Mouse (Mus musculus): Measurements from ENCODE around the gene Ahnak2. TPM values are rescaled to one million over a fixed set of nuclear protein-coding genes. Genes with fewer than 3 reads are reported as not detected.
A peak's percentile ranks its signal among the peaks of the same experiment; 100 is the strongest.

Gene Ahnak2
- total and polyA plus RNA-seq, 3 experiments = 2.6 to 11.4 TPM; not detected in 1

GRCm38 (mm10) chr12:112766586-112766985 is 35.9 kb downstream of the Ahnak2 start:
- Histone ChIP-seq H3K79me2 (ENCODE audit: control insufficient read depth, insufficient read depth, low read length, poor library complexity) (no peaks in the 10 kb centered on the region), H3K9me3 (replicated peaks; ENCODE audit: insufficient read depth, low read length) (no peaks in the 10 kb centered on the region), H3K36me3 (ENCODE audit: control insufficient read depth in 1 of 2, insufficient read depth in 2 of 2, low read length in 2 of 2) (peaks cover 0 to 2% of the 10 kb centered on the region in 2 experiments; a peak in 2 of 4 replicates), H3K9ac (ENCODE audit: control insufficient read depth, low read depth, low read length, poor library complexity, severe bottlenecking) (no peak overlapping the region), H3K4me3 (ENCODE audit: control insufficient read depth in 1 of 2, insufficient read depth in 1 of 2, low read depth in 2 of 2, low read length in 2 of 2) (no peak overlapping the region), H3K27ac (ENCODE audit: control insufficient read depth, low read depth, low read length) (no peak overlapping the region), H3K4me1 (ENCODE audit: control insufficient read depth in 1 of 2, insufficient read depth in 2 of 2, low read length in 2 of 2) (peaks cover 0 to 8% of the 10 kb centered on the region in 2 experiments; a peak in 3 of 4 replicates), H3K27me3 (ENCODE audit: control insufficient read depth in 1 of 2, insufficient read depth in 2 of 2, low read length in 2 of 2) (no peaks in the 10 kb centered on the region)
- DNase-seq (ENCODE audit: low read depth, low spot score) = no peak
- TF ChIP-seq JUND (IDR thresholded peaks at IDR 0.05; ENCODE audit: low read depth, low read length) = no peak
- 0 out of 2 replicates have a peak, but pooled peaks have one; percentile 27 for TF ChIP-seq ZKSCAN1 (IDR thresholded peaks at IDR 0.05; ENCODE audit: low read depth, low read length)

- Histone ChIP-seq H3K27ac (ENCODE audit: control insufficient read depth, low read depth, low read length) (no peak overlapping the region), H3K79me2 (ENCODE audit: control insufficient read depth, insufficient read depth, low read length, poor library complexity) (no peaks in the 10 kb centered on the region), H3K4me1 (ENCODE audit: control insufficient read depth in 1 of 2, insufficient read depth in 2 of 2, low read length in 2 of 2) (peaks cover 9 to 18% of the 10 kb centered on the region in 2 experiments; a peak in 3 of 4 replicates), H3K36me3 (ENCODE audit: control insufficient read depth in 1 of 2, insufficient read depth in 2 of 2, low read length in 2 of 2) (peaks cover 0 to 12% of the 10 kb centered on the region in 2 experiments; a peak in 2 of 4 replicates), H3K9me3 (replicated peaks; ENCODE audit: insufficient read depth, low read length) (no peaks in the 10 kb centered on the region), H3K27me3 (ENCODE audit: control insufficient read depth in 1 of 2, insufficient read depth in 2 of 2, low read length in 2 of 2) (no peaks in the 10 kb centered on the region), H3K9ac (ENCODE audit: control insufficient read depth, low read depth, low read length, poor library complexity, severe bottlenecking) (no peak overlapping the region), H3K4me3 (ENCODE audit: control insufficient read depth in 1 of 2, insufficient read depth in 1 of 2, low read depth in 2 of 2, low read length in 2 of 2) (no peak overlapping the region)
- DNase-seq (ENCODE audit: low read depth, low spot score) = no peak
- no peak for TF ChIP-seq ZC3H11A (IDR thresholded peaks at IDR 0.05; ENCODE audit: low read depth, low read length)
- no peak for TF ChIP-seq NRF1 (IDR thresholded peaks at IDR 0.05; ENCODE audit: insufficient read depth, low read depth, low read length, poor library complexity, severe bottlenecking)
- no peak for TF ChIP-seq USF1 (IDR thresholded peaks at IDR 0.05; ENCODE audit: low read depth, low read length)
- no peak for TF ChIP-seq JUND (IDR thresholded peaks at IDR 0.05; ENCODE audit: low read depth, low read length)
- TF ChIP-seq MAZ (IDR thresholded peaks at IDR 0.05; ENCODE audit: low read depth, low read length) = no peak
- TF ChIP-seq KAT2A (conservative IDR thresholded peaks at IDR 0.05; ENCODE audit: low read depth, low read length) = no peak
- TF ChIP-seq CHD1 (IDR thresholded peaks at IDR 0.05; ENCODE audit: low read depth, low read length) = no peak
- no peak for TF ChIP-seq USF2 (IDR thresholded peaks at IDR 0.05; ENCODE audit: borderline replicate concordance in 1 of 2, insufficient read depth in 1 of 2, low read depth in 1 of 2, low read length in 2 of 2)
- no peak for TF ChIP-seq CHD2 (IDR thresholded peaks at IDR 0.05; ENCODE audit: low read length)
- no peak for TF ChIP-seq SIN3A (IDR thresholded peaks at IDR 0.05; ENCODE audit: low read length)
- no peak for TF ChIP-seq BHLHE40 (IDR thresholded peaks at IDR 0.05; ENCODE audit: borderline replicate concordance, low read depth, low read length)
- TF ChIP-seq POLR2A (IDR thresholded peaks at IDR 0.05; ENCODE audit: control insufficient read depth in 1 of 2, insufficient read depth in 1 of 2, low read depth in 1 of 2, low read length in 2 of 2, poor library complexity in 1 of 2) = no peak
- no peak for TF ChIP-seq MAX (IDR thresholded peaks at IDR 0.05; ENCODE audit: low read length)
- no peak for TF ChIP-seq HCFC1 (IDR thresholded peaks at IDR 0.05; ENCODE audit: low read depth, low read length)
- no peak for TF ChIP-seq RAD21 (IDR thresholded peaks at IDR 0.05; ENCODE audit: low read depth, low read length)
- TF ChIP-seq POLR2AphosphoS2 (IDR thresholded peaks at IDR 0.05; ENCODE audit: low read length) = no peak
- TF ChIP-seq MYB (IDR thresholded peaks at IDR 0.05; ENCODE audit: low read depth, low read length) = no peak
Measured at GRCm38 (mm10) chr12:112764991-112765390, 37.5 kb downstream of the Ahnak2 start.

Data from MEL (cell line).